Mouse (Mus musculus): ENCODE data around the gene Efcab2.

DNA sequence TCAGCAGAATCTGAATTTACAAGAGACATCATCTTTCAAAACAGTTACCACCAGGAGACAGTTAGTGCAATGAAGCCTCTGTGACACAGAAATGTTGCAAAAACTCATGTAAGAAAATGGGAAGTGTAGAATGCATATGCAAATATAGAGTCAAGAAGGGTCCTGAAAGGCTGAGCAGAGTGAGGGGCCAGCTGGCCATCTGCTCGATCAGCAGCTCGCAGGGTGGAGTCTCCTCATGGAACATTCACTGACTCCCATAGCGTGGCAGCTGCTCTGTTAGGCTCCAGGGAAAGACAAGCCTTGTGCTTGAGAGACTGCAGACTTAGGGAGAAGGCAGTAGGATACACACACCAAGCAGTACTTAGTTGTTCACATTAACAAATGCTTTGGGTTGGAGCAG is 83.2 kb downstream of the Efcab2 start:
- TF ChIP-seq CTCF (IDR thresholded peaks at IDR 0.05; ENCODE audit: borderline replicate concordance, control insufficient read depth, extremely low read depth, insufficient read depth, low read length, poor library complexity) = no peak
- TF ChIP-seq POLR2A (IDR thresholded peaks at IDR 0.05; ENCODE audit: control insufficient read depth, extremely low read depth, insufficient read depth, low read length, poor library complexity) = no peak
